Mouse (Mus musculus): ENCODE results near the gene Nipa2. TPM values are rescaled to one million over a fixed set of nuclear protein-coding genes. Genes with fewer than 3 reads are reported as not detected.

Nipa2 gene
- 33.2 and 39.3 TPM in 2 replicates for polyA plus RNA-seq (2015; fragmentation: Nextera tagmentation; extraction: Ambion mirVana)

- under 1% methylated on average over 70 of the region's 70 CpGs for WGBS
- H3K36me3 ChIP-seq (ENCODE audit: control insufficient read depth, insufficient read depth), result no peaks in the 10 kb centered on the region
- peak within 1 kb of the TSS; percentile 81 for H3K27ac ChIP-seq (ENCODE audit: low read length)
- peak; percentile 98 for ATAC-seq
- H3K27me3 ChIP-seq (replicated peaks; ENCODE audit: control insufficient read depth, insufficient read depth, low read length), result no peaks in the 10 kb centered on the region
- peaks cover 15% of the 10 kb centered on the region for H3K4me1 ChIP-seq (replicated peaks; ENCODE audit: control insufficient read depth, insufficient read depth, low read length)
- peak within 1 kb of the TSS; percentile 86 for H3K4me2 ChIP-seq (ENCODE audit: low read length)
- peak within 1 kb of the TSS; percentile 92 for H3K9ac ChIP-seq (replicated peaks; ENCODE audit: low read depth, low read length)
- no peaks in the 10 kb centered on the region for H3K9me3 ChIP-seq (ENCODE audit: control insufficient read depth, low read length)
- H3K4me3 ChIP-seq (replicated peaks; ENCODE audit: low read length), result peak within 1 kb of the TSS; percentile 88
Measured at GRCm38 (mm10) chr7:55962004-55962908, at the start of gene Nipa2. Gene Nipa2 (minus strand): TSS chr7:55962476.

DNA sequence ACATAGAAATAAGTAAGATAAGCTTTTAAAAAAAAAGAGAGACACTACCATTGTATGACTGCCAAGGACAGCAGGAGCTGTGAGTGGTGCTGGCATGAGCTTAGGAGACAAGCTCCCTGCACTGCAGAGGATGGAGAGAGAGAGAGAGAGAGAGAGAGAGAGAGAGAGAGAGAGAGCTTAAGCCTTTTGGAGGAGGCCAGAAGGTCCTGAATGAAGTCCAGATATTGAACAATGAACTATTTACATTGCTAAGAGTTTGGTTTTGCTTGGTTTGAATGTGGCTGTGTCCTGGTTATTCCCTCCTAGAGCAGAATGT, 48.7 kb upstream of the Nipa2 start:
- no peak overlapping the region for H3K4me3 ChIP-seq (replicated peaks; ENCODE audit: low read length)
- no peaks in the 10 kb centered on the region for H3K4me1 ChIP-seq (replicated peaks; ENCODE audit: control insufficient read depth, insufficient read depth, low read length)
- H3K27me3 ChIP-seq (replicated peaks; ENCODE audit: control insufficient read depth, insufficient read depth, low read length), result no peaks in the 10 kb centered on the region
- no peak for ATAC-seq
- H3K9ac ChIP-seq (replicated peaks; ENCODE audit: low read depth, low read length), result no peak overlapping the region
- H3K9me3 ChIP-seq (ENCODE audit: control insufficient read depth, low read length), result no peaks in the 10 kb centered on the region
- no peak overlapping the region for H3K27ac ChIP-seq (ENCODE audit: low read length)
- H3K36me3 ChIP-seq (ENCODE audit: control insufficient read depth, insufficient read depth), result peaks cover 3% of the 10 kb centered on the region; the same call in 1 of the 2 replicates
- H3K4me2 ChIP-seq (ENCODE audit: low read length), result no peak overlapping the region

DNA sequence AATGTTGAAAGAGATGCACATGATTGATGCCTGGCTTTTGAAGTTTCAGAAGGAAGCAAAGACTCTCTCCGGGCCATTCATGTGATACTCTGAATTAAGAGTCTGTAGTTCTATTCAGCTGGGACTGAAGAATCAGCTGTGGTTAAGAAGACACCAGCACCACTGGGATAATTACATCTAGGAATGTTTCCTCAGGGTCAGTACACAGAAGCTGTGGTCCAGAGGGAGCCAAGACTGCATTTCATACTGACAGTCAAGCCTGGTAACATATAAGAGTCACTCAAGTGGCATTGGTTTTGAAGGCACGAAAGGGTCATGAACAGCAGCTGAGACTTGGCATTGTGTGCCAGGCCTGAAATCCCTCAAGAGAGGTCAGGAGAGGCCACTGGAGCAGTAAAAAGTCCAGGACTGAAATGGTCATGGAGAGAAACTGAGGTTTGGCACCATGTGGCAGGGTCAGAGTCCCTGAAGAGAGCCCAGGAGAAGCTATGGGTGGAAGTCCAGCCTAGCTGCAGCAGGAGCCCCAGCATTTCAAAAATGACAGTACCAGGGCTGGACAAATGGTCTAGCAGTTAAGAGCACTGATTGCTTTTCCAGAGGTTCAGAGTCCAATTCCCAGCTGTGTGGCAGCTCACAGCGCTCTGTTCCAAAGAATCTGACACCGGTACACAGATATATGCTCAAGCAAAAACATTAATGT, 48.2 kb upstream of the Nipa2 start:
- Histone ChIP-seq H3K4me1 (replicated peaks; ENCODE audit: control insufficient read depth, insufficient read depth, low read length) (no peaks in the 10 kb centered on the region), H3K27ac (ENCODE audit: low read length) (no peak overlapping the region), H3K9me3 (ENCODE audit: control insufficient read depth, low read length) (no peaks in the 10 kb centered on the region), H3K4me3 (replicated peaks; ENCODE audit: low read length) (no peak overlapping the region), H3K4me2 (ENCODE audit: low read length) (no peak overlapping the region), H3K9ac (replicated peaks; ENCODE audit: low read depth, low read length) (no peak overlapping the region), H3K27me3 (replicated peaks; ENCODE audit: control insufficient read depth, insufficient read depth, low read length) (no peaks in the 10 kb centered on the region), H3K36me3 (ENCODE audit: control insufficient read depth, insufficient read depth) (peaks cover 3% of the 10 kb centered on the region; the same call in 1 of the 2 replicates)
- 85% methylated on average over 4 of the region's 4 CpGs for WGBS
- ATAC-seq, result no peak

GRCm38 (mm10) chr7:55998997-55999396, 36.7 kb upstream of the Nipa2 start:
- no peak overlapping the region for H3K9ac ChIP-seq (replicated peaks; ENCODE audit: low read depth, low read length)
- no peak overlapping the region for H3K27ac ChIP-seq (ENCODE audit: low read length)
- ATAC-seq, result no peak
- no peaks in the 10 kb centered on the region for H3K9me3 ChIP-seq (ENCODE audit: control insufficient read depth, low read length)
- no peak overlapping the region for H3K4me3 ChIP-seq (replicated peaks; ENCODE audit: low read length)
- WGBS, result 0% methylated on average over 2 of the region's 4 CpGs
- H3K27me3 ChIP-seq (replicated peaks; ENCODE audit: control insufficient read depth, insufficient read depth, low read length), result no peaks in the 10 kb centered on the region
- H3K4me2 ChIP-seq (ENCODE audit: low read length), result no peak overlapping the region
- peaks cover 2% of the 10 kb centered on the region; the same call in 1 of the 2 replicates for H3K4me1 ChIP-seq (replicated peaks; ENCODE audit: control insufficient read depth, insufficient read depth, low read length)
- H3K36me3 ChIP-seq (ENCODE audit: control insufficient read depth, insufficient read depth), result no peaks in the 10 kb centered on the region

DNA sequence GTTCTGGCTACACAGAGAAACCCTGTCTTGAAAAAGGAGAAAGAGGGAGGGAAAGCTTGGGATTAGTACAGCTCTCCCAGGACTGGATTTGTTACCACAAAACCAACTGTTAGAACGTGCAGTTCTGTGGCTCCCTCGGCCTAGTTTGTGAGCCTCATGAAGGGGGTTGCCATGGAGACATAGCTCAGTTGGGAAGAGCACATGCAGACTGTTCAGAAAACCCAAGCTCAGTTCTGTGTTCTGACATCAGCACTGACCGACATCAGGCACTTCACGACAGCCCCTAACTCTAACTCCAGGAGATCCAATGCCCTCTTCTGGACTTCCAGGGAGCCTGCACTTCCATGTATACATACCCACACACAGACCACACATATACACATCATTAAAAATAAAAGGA, 32.7 kb upstream of the Nipa2 start:
- Histone ChIP-seq H3K4me3 (replicated peaks; ENCODE audit: low read length) (no peak overlapping the region), H3K27ac (ENCODE audit: low read length) (no peak overlapping the region), H3K9me3 (ENCODE audit: control insufficient read depth, low read length) (no peaks in the 10 kb centered on the region), H3K9ac (replicated peaks; ENCODE audit: low read depth, low read length) (no peak overlapping the region), H3K36me3 (ENCODE audit: control insufficient read depth, insufficient read depth) (no peaks in the 10 kb centered on the region), H3K27me3 (replicated peaks; ENCODE audit: control insufficient read depth, insufficient read depth, low read length) (no peaks in the 10 kb centered on the region), H3K4me1 (replicated peaks; ENCODE audit: control insufficient read depth, insufficient read depth, low read length) (peaks cover 2% of the 10 kb centered on the region; the same call in 1 of the 2 replicates), H3K4me2 (ENCODE audit: low read length) (no peak overlapping the region)
- WGBS, result 28% methylated on average over 4 of the region's 4 CpGs
- peak; percentile 87 for ATAC-seq

- no peak overlapping the region for H3K9ac ChIP-seq (replicated peaks; ENCODE audit: low read depth, low read length)
- no peak overlapping the region for H3K27ac ChIP-seq (ENCODE audit: low read length)
- H3K4me2 ChIP-seq (ENCODE audit: low read length), result no peak overlapping the region
- no peaks in the 10 kb centered on the region for H3K9me3 ChIP-seq (ENCODE audit: control insufficient read depth, low read length)
- ATAC-seq, result no peak
- no peaks in the 10 kb centered on the region for H3K36me3 ChIP-seq (ENCODE audit: control insufficient read depth, insufficient read depth)
- no peaks in the 10 kb centered on the region for H3K27me3 ChIP-seq (replicated peaks; ENCODE audit: control insufficient read depth, insufficient read depth, low read length)
- no peaks in the 10 kb centered on the region for H3K4me1 ChIP-seq (replicated peaks; ENCODE audit: control insufficient read depth, insufficient read depth, low read length)
- H3K4me3 ChIP-seq (replicated peaks; ENCODE audit: low read length), result no peak overlapping the region
- WGBS, result 91% methylated on average over 7 of the region's 7 CpGs
Measured at GRCm38 (mm10) chr7:55991858-55992257, 29.6 kb upstream of the Nipa2 start.

GRCm38 (mm10) chr7:55991129-55991528, 28.9 kb upstream of the Nipa2 start:
- H3K27ac ChIP-seq (ENCODE audit: low read length), result no peak overlapping the region
- no peak overlapping the region for H3K4me3 ChIP-seq (replicated peaks; ENCODE audit: low read length)
- H3K9ac ChIP-seq (replicated peaks; ENCODE audit: low read depth, low read length), result no peak overlapping the region
- H3K9me3 ChIP-seq (ENCODE audit: control insufficient read depth, low read length), result no peaks in the 10 kb centered on the region
- no peaks in the 10 kb centered on the region for H3K36me3 ChIP-seq (ENCODE audit: control insufficient read depth, insufficient read depth)
- no peak for ATAC-seq
- 95% methylated on average over 3 of the region's 3 CpGs for WGBS
- H3K27me3 ChIP-seq (replicated peaks; ENCODE audit: control insufficient read depth, insufficient read depth, low read length), result no peaks in the 10 kb centered on the region
- H3K4me2 ChIP-seq (ENCODE audit: low read length), result no peak overlapping the region
- H3K4me1 ChIP-seq (replicated peaks; ENCODE audit: control insufficient read depth, insufficient read depth, low read length), result no peaks in the 10 kb centered on the region

- 38% methylated on average over 13 of the region's 13 CpGs for WGBS
Measured at GRCm38 (mm10) chr7:55986526-55987214, 24.4 kb upstream of the Nipa2 start.

GRCm38 (mm10) chr7:55984754-55985153, 22.5 kb upstream of the Nipa2 start:
- H3K4me2 ChIP-seq (ENCODE audit: low read length), result no peak overlapping the region
- H3K4me3 ChIP-seq (replicated peaks; ENCODE audit: low read length), result no peak overlapping the region
- H3K27me3 ChIP-seq (replicated peaks; ENCODE audit: control insufficient read depth, insufficient read depth, low read length), result no peaks in the 10 kb centered on the region
- no peak overlapping the region for H3K9ac ChIP-seq (replicated peaks; ENCODE audit: low read depth, low read length)
- 0 out of 2 replicates have a peak, but pooled peaks cover 3% of the 10 kb centered on the region for H3K36me3 ChIP-seq (ENCODE audit: control insufficient read depth, insufficient read depth)
- no peak for ATAC-seq
- H3K9me3 ChIP-seq (ENCODE audit: control insufficient read depth, low read length), result no peaks in the 10 kb centered on the region
- 80% methylated on average over 4 of the region's 4 CpGs for WGBS
- no peaks in the 10 kb centered on the region for H3K4me1 ChIP-seq (replicated peaks; ENCODE audit: control insufficient read depth, insufficient read depth, low read length)
- H3K27ac ChIP-seq (ENCODE audit: low read length), result no peak overlapping the region

More at GRCm38 (mm10) chr7:55986526-55987214, 24.4 kb upstream of the Nipa2 start:
- peak; percentile 82 for ATAC-seq
- Histone ChIP-seq H3K4me1 (replicated peaks; ENCODE audit: control insufficient read depth, insufficient read depth, low read length) (no peaks in the 10 kb centered on the region), H3K4me3 (replicated peaks; ENCODE audit: low read length) (no peak overlapping the region), H3K27me3 (replicated peaks; ENCODE audit: control insufficient read depth, insufficient read depth, low read length) (no peaks in the 10 kb centered on the region), H3K27ac (ENCODE audit: low read length) (no peak overlapping the region), H3K9ac (replicated peaks; ENCODE audit: low read depth, low read length) (no peak overlapping the region), H3K9me3 (ENCODE audit: control insufficient read depth, low read length) (no peaks in the 10 kb centered on the region), H3K4me2 (ENCODE audit: low read length) (peak overlapping the region; percentile 22; the same call in 1 of the 2 replicates), H3K36me3 (ENCODE audit: control insufficient read depth, insufficient read depth) (no peaks in the 10 kb centered on the region)
